Mouse (Mus musculus) kidney, adult 11 months (tissue): ENCODE measurements around the gene Slc2a8.
"Not testable (repeated sequence)": the region's sequence is repeated elsewhere in the genome, so short reads cannot be mapped to it uniquely, and the experiment has no call there.

Source experiments
- DNase-seq: peaks from one replicate; pipeline ENCODE4 v3.0.0; 2022

Slc2a8 gene

DNA sequence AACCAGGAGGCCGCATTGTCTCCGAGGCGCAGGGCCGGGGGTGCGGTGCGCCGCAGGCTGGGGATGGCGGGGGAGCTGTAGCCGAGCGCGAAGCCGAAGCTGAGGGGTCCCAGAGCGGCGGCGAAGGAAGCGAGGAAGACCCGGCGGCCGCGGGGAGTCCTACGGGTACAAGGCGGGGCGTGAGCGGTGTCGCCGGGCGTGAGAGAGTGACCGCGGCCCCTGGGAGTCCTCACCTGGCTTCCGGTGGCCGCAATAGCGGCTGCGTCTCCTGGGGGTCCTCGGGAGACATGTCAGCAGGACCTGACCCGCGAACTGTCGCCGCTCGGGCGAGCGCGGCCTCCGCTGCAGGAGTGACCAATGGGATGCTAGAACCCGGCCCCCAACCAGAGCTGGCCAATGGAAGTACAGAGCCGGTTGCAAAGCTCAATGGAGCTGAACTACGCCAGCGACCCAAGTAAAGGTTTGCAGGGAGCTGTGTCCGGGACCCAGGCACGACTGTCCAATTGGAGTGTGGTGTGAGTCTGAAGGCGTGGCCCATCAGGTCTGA, at the start of gene Slc2a8:
Gene Slc2a8 (minus strand): TSS at position 359 of the 547 bp plus-strand sequence.
- peak; percentile 96 for DNase-seq

DNA sequence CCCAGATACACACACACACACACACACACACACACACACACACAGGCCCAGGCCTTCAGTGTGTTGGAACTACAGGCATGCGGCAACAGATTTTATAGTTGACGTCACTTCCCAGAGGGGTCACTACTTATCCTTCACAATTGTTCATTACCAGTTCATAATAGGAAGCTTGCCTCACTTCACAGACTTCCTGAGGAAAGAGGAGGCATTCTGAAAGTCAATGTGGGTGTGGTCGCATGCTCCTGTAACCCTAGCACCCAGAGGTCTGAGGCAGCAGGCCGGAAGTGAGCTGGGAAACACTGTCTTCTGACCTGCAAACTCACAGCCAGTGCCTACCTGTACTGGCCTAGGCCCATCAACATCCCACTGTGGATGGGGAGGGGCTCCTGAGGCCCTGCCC, 43.2 kb upstream of the Slc2a8 start:
- no peak for DNase-seq

DNA sequence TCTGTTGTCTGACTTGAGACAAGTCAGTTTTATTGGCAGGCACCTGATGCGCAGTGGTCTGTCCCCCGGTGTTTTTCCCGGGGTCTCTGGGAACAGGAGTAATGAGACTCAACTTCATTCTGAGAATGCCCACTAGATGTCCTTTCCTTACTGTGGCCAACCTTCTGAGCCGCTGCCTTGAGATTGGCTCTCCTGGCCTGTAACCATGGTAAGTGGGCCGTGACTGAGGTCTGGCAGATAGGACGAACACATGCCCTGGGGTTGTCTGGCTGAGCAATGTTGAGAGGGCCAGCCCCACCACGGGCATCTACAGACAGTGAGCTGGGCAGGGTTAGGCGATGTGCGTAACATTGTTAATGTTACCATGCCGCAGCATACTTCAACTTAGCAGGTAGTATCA, 42.7 kb upstream of the Slc2a8 start:
- peak; percentile 15 for DNase-seq

DNA sequence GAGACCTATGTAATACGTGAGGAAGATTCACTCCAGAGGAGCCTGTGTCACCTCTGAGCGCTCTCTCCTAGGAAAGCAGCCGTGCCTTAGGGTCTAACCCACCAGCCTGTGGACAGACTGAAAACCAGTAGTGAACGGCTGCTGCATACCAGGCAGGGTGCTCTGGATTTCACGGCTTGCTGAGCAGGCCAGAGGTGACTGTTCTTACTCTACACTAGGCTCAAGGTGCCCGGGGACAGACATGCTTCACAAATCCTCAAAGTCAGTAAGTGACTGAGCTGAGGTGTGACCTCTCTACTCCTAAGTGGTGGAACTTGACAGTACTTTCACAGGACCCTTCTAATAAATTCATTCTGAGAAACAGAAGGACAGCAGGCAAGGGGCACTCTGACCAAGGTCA, 41.0 kb upstream of the Slc2a8 start:
- DNase-seq = peak; percentile 49

DNA sequence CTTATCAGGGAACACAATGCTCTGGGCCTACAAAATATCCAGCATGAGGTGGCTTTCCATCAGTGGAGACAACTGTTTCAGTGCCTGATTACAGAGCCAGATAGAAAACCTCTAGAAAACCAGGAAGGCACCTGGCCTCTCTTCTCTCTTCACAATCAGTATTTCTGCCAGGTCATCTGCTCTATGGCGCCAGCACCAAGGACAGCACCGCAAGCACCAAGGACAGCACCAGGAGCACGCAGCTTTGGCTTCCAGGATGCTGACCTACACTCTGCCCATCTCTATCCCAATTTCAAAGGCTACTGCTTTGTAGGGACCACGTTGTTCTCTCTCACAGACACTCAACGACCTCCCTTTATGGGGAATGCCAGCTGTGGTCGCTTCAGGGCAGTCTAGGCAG, 36.1 kb upstream of the Slc2a8 start:
- no peak for DNase-seq

DNA sequence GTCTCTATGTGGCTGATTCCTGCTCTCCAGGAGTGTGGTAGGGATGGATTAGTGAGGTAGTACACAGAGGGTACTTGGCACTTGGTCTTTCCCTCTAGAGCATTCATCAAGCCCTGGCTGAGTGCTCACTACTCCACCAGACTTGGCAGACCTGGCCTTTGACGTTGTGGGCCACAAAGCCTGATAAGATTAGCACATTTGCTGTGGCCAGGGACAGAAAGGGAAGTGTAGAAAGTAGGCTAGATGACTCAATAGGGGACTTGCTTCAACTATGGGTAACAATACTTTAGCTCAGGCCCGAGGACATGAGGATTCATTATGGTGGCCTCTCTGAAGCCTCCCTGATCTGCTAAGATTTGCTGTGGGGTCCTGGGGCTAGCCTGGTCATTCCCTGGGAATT, 35.3 kb upstream of the Slc2a8 start:
- no peak for DNase-seq

DNA sequence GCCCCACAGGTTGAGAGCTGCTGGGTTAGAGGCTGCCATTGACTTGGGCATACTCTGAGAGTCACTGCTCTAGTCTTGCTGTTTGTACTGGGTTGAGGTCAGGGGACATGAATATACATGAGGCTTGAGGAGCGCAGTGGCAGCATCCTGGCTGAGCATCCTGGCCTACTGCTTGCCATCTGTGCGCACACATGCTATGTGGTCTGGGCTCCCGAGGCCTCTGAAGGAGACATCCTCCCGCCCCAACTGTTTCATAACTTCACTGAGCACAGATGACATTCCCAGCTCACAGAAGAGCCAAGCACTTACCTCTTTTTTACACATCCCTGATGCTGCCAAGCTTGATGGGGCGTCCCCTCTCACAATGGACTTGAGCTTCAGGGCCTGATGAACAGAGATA, 33.0 kb upstream of the Slc2a8 start:
- DNase-seq = no peak

DNA sequence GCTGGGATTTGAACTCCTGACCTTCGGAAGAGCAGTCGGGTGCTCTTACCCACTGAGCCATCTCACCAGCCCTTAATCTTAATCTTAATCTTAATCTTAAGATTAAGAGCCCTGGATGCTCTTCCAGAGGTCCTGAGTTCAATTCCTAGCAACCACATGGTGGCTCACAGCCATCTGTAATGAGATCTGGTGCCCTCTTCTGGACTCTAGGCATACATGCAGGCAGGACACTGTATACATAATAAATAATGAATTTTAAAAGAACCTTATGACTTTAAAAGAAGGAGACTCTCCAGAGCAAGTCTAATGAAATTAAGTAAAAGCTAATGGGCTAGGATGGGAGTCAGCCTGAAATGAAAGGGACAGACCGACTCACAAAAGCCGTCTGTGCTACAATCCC, 27.2 kb upstream of the Slc2a8 start:
- DNase-seq = not testable (repeated sequence)

DNA sequence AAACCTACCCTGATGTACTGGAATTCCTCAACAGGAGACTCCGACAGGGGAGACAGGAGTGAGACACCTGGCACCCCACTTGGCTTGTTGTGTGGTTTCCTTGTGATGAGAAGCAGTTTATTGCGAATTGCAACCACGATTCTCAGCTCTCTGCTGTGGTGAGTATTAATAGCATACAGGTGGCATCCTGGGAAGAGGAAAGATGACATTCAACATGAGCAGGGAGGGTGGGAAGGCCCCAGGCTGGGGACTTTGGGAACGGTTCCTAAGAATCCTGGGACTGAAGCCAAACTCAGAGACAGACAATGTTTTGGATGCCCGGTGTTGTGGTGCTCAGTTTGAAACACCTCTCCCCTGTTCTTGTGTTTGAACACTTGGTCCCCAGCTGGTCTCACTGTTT, 23.2 kb upstream of the Slc2a8 start:
- no peak for DNase-seq

DNA sequence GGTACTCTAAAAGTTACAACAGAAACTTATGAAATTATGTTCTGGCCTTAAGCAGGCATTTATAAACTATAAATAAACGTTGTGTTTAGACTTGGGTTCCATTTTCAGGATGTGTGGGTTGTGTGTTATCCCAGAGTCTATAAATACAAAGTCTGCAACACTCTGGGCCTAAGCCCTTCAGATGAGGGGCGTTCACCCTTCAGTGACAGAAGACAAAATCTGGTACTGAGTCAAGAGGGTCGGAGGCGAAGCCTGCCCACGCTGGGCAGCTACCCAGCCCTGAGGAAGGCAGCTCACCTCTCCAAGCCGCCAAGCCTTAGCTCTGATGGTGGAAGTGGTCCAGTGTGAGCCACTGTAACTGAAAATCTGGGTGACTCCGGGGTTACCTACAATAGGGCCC, 20.3 kb upstream of the Slc2a8 start:
- no peak for DNase-seq

DNA sequence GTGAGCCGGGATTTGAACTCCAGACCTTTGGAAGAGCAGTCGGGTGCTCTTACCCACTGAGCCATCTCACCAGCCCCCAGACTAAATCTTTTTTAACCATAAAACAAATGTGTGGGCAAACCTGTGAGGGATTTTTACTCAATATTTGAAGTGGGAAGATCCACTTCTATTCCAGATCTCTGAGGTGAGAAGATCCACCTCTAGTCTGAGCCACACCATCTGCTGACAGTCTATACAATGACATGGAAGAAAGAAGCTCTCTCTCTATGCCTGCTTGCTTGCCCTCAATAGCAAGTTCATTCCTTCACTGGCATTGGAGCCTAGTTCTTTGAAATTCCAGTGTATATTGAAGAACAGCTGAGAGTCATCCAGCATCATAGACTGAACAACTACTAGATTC, 17.9 kb upstream of the Slc2a8 start:
- no peak for DNase-seq

DNA sequence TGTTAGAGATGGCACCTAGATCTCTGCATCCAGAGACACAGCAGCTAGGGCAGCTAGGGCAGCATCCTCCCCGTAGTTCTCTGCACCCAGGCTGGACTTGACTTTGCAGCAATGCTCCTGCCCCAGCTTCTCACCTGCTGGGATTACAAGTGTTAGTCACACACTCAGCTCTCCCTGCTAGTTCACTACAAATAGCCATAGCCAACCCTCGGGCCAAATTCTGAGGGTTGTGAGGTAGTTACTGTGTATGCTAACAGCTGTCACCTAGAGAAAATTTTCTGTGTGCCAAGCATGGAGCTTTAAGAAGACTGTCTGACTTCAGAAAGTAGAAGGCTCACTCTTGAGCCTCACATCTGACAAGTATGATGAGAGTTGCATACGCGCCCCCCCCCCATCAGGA, 15.9 kb upstream of the Slc2a8 start:
- no peak for DNase-seq

DNA sequence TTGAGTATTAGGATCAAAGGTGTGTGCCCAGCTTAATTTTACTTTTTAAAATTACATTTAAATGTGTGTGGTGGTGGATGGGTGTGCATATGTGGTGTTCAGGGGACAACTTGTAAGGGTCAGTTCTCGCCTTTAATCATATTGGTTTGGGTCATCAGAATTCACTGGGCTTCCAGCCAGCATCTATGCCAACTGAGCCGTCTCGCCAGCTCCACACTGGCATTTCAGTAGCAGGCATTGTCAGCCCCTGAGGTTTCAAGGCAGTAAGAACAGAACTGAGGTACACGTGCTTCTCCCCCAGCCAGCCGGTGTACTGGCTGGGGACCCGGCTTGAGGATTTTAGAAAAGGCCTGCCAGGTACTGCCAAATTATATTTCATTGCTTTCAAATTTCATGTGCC, 15.2 kb upstream of the Slc2a8 start:
- DNase-seq = no peak

DNA sequence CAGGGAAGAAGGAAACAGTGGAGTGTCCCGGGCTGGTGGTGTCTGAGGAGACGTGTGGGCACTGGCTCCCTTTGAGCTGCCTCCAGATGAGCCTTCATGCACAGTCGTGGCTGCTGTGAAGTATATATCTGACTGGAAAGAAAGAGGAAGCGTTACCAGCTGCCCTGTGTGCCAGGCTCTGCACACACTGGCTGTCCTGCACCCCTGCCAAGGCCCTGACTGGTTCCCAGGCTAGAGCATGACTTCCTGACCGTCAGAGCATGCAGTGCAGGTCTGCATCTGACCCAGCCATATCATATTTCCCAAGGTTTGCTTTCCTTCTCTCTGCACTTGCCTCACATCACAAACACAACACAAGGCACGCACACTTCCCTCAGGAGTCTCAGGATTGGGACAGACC, 10.2 kb upstream of the Slc2a8 start:
- DNase-seq = no peak

DNA sequence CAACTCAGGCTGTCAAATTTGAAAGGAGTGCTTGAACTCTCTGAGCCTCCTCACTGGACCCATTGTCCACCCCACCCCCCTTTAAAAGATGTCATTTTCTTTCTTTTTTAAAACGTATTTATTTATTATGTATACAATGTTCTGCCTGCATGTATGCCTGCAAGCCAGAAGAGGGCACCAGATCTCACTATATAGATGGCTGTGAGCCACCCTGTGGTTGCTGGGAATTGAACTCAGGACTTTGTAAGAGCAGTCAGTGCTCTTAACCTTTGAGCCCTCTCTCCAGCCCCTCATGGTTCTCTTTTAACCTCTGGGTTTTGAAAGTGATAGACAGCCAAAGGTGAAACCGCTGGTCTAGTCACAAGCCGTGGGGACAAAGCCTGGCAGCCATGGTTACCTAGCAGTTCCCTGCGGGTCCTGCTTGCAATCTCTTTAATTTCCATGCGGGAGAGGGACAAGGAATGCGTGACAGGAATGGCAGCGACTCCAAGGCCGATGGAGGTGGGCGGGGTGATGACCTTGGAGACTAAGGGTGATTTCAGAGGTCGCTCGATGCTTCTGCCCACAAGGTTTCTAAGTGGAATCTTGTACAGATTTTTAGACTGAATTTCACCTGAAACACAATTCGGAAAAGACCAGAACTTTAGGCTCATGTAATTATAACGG, 8.4 kb upstream of the Slc2a8 start:
- DNase-seq = no peak

DNA sequence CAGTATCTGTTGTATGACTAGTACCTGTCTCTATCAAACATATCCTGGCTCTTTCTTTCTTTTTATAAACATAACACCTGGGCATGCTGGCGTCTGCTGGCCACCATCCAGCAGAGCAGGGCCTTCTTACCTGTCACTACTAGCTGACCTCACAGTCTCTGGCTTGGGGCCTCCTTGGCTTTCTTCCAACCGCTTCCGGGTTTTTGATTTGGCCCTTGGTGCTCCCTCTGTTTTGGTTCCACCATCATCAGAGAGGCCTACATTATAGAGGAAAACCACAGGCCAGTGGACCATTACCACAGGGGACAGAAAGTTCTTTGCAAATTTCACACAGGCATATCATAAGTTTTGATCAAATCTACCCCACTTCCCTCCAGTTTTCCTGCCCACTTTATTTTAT, 7.5 kb upstream of the Slc2a8 start:
- no peak for DNase-seq

DNA sequence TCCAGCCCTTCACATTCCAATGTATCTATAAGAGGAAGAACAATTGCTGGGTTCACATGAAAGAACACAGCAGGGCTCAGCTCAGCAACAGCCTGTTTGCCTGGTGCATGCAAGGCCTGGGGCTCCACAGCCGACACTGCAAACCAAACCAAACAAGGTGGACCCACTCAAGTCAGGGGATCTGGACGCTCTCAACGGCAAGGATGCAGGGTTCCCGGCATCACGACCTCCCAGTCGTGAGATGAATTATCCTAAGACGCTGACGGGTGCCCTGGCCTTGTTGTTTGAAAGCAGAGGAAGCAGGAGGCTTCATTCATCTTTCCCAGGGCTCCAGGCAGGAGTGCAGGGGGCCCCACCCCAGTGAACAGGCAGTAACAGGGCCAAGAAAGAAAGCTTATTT, 4.0 kb upstream of the Slc2a8 start:
- DNase-seq = no peak

DNA sequence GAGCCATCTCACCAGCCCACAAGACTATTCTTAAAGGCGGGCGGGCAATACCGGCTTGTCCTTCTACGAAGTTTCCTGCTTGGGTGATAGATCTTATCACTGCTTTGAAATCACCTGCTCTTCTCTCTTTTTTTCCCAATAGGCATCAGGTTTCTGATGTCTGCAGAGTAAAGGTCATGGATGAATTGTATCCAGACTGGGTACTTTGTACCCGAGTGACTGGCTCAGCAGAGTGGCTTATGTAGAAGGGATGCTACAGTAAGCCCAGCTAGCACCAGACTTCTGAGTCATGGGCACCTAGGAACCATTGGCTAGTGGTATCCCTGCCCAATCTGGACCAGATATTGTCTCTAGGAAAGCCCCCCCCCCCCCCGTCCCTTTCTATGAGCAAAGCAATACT, 1.7 kb upstream of the Slc2a8 start:
- no peak for DNase-seq

DNA sequence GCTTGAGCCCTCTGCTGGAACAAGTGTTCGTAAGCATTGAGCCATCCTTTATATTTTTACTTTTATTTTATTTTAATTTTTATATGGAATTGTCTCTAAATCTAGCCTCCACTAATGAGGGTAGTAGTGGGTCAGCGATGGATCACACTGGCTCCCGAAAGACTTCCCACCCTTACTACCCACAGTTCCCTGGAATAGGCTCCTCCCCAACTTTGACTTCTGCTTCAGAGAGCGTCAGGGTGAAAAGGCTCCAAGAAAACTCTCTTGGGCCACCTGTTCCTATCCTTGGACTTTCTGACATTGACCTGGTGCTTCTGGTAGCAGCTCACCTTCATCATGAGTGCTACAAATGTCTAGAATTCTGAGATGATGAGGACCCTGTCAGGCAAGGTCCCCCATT, 817 bp upstream of the Slc2a8 start:
- DNase-seq = no peak

DNA sequence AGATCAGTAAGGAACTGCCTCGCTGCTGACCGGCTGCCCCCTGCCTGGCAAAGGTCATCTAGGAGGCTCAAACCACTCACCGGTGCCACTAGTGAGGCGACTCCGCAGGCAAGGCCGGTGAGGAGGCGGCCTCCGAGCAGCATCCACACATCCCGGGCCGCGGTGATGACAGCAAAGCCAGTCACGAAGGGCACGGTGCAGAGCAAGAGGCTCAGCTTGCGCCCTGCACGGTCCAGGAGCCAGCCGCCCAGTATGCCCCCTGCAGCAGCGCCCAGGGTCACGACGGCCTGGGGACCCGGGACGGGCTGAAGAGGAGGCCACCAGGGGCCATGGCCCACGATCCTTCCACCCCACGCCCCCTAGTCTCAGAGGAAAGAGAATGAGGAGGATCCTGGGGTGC, 602 bp downstream of the Slc2a8 start:
- no peak for DNase-seq

DNA sequence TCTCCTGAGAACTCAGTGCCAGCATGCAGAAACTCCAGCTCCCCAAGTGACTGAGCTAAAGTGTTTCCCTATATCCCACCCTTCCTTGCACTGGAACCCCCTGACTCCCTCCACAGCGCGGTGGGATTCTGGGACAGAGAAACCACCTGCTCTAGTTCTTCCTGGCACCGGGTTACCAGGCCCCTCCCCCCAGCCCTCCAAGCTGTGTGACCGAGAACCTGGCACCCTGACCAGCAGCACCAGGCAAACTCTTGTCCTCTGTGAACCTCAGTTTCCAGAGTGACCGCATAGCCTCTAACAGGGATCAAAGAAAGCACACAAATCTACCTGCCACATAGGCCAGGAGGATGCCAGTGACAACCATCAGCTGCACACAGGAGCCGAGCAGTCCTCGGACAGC, 2.2 kb downstream of the Slc2a8 start:
- no peak for DNase-seq

DNA sequence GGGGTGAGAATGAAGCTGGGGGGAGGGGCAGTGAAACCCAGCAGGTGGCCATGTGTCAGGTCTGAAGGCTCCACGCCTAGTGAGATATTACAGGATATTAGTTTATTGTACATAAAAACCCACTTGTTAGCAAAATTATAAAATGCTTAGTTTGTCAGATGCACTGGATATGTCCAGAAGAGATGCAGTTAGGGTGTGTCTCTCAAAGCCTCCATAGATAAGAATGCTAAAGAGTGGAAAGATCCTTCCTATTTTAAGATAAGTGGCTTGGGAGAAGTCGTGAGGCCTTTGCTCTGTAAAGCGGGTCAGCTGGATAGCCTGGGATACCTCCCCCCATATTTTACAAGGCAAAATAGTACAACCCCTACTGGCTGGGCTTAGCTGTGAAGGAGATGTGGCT, 3.2 kb downstream of the Slc2a8 start:
- no peak for DNase-seq

DNA sequence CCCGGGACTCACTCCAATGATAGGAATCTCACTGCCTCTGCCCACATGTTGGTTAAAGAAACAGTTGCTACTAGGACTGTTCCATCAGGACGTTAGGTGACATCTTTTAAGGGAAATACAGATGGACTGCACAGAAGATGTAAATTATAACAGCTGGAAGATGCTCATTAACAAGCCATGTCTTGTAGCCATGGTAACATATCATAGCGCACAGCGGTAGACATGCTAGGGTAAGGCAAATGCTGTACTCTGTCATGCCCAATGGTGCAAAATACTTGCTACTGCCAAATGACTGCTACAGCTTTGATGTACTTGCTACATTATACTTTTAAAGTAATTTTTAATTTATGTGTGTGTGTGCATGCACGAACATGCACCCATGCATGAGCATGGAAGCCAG, 4.8 kb downstream of the Slc2a8 start:
- no peak for DNase-seq

DNA sequence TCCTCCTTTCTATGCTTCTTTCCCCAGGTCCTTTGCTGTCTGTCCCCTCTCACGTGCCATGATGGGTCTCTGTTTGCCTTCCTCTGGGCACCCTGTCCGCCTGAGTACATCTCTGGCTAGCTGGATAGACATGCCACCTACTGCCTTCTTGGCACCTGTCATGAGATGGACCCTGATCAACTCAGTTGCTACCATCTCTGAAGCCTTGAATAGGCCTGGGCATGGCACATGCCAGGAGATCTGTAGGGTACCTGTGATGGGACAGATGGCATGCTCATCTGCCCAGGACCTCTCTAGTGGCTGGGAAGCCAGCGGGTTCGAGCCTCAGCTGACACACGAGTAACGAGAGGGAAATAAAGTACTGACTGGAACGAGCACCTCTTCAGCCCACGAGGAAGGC, 7.7 kb downstream of the Slc2a8 start:
- no peak for DNase-seq

DNA sequence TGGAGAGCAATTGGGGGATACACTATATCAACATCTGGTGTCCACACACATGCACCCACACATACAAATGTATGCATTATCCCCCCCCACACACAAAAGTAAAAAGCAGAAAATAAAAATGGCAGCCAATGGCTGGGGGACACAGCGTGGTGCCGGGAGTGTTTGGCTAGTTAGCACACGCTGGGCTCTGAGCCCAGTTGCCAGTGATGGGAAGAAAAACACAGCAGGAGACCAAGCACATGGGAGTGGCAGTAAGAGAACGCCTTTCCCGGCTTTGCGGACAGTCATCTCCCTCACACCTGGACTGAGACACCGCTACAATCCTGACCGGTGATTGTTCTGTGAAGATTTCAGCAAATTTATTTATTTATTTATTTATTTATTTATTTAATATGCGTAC, 10.6 kb downstream of the Slc2a8 start:
- no peak for DNase-seq

DNA sequence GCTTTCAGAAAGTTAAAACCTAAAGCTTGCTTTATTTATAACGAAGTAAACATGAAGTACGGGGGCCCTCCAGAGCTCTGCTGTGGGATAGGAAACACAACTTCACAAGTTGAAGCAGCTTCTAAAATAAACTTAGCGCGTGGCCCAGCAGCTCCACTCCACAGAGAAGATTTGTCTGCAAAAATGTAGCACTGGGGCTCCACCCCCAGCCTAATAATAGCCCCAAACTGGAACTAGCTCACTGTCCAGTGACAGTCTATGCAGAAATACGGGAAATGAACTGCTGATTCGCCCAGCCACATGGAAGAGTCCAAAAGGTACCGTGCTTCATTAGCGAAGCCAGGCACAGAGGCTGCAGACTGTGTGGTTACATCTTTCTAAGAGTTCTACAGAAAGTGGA, 12.6 kb downstream of the Slc2a8 start:
- no peak for DNase-seq
